In genomic region chr11:70702781-70703180, GRCm38 (mm10) we compare ENCODE assay signal across 8 mouse cellular contexts. TPM values are rescaled to one million over a fixed set of nuclear protein-coding genes. Genes with fewer than 3 reads are reported as not detected.
A peak's percentile ranks its signal among the peaks of the same experiment; 100 is the strongest.
DNase-seq lines count a peak whose midpoint lies in the region; ATAC-seq and TF ChIP-seq lines count a peak whose summit lies in the region.

No protein-coding gene starts in this region.

- TF ChIP-seq EP300 in heart, postnatal 0 days (IDR thresholded peaks at IDR 0.05; ENCODE audit: low read depth): 0 out of 2 replicates have a peak, but pooled peaks have one; percentile 19

- H3K4me3 ChIP-seq in bone marrow macrophage, adult 2 months (ENCODE audit: insufficient read depth, low read length): peak overlapping the region; percentile 86; the same call in 1 of the 2 replicates
- H3K4me3 ChIP-seq in heart, postnatal 0 days (ENCODE audit: low read depth, low read length): peak overlapping the region; percentile 92

- WGBS in heart, postnatal 0 days: 9% methylated on average over 6 of the region's 6 CpGs

- peak; percentile 64 for DNase-seq in adrenal gland, adult 2 months
- DNase-seq in adrenal gland, adult 18-20 months (ENCODE audit: low spot score in 2 of 2): no peak
- DNase-seq in heart, postnatal 0 days (ENCODE audit: low spot score): peak; percentile 60
- peak; percentile 67 for DNase-seq in lung, postnatal 10 days
- DNase-seq in spleen, adult 18-20 months: no peak
- no peak for DNase-seq in thymus, postnatal 25 days
- no peak for DNase-seq in cerebellum, postnatal 36 days

- no peaks in the 10 kb centered on the region for H3K27me3 ChIP-seq in heart, postnatal 0 days (ENCODE audit: control insufficient read depth, insufficient read depth, low read length)

- H3K4me2 ChIP-seq in heart, postnatal 0 days (ENCODE audit: low read depth, low read length): peak overlapping the region; percentile 87

- no peak overlapping the region for H3K27ac ChIP-seq in bone marrow macrophage, adult 2 months (ENCODE audit: insufficient read depth, low read depth, low read length)
- peak overlapping the region; percentile 97 for H3K27ac ChIP-seq in heart, postnatal 0 days (ENCODE audit: low read depth)

- H3K9ac ChIP-seq in heart, postnatal 0 days (replicated peaks; ENCODE audit: low read depth, low read length): peak overlapping the region; percentile 92

- H3K9me3 ChIP-seq in heart, postnatal 0 days (replicated peaks; ENCODE audit: control insufficient read depth, low read length): no peaks in the 10 kb centered on the region

- no peak for TF ChIP-seq POLR2A in bone marrow macrophage, adult 2 months (IDR thresholded peaks at IDR 0.05; ENCODE audit: borderline replicate concordance, low read depth, low read length)

- H3K36me3 ChIP-seq in heart, postnatal 0 days (replicated peaks; ENCODE audit: control insufficient read depth, insufficient read depth, low read length): peaks cover 45% of the 10 kb centered on the region

- peak; percentile 37 for ATAC-seq in heart, postnatal 0 days (ENCODE audit: insufficient read depth, low read depth)

- TF ChIP-seq CTCF in bone marrow macrophage, adult 2 months (IDR thresholded peaks at IDR 0.05; ENCODE audit: low read depth, low read length): no peak
- no peak for TF ChIP-seq CTCF in heart, postnatal 0 days (IDR thresholded peaks at IDR 0.05; ENCODE audit: low read depth)

- H3K4me1 ChIP-seq in bone marrow macrophage, adult 2 months (ENCODE audit: control insufficient read depth, insufficient read depth, low read length): peaks cover 15% of the 10 kb centered on the region
- H3K4me1 ChIP-seq in heart, postnatal 0 days (ENCODE audit: control insufficient read depth, insufficient read depth): peaks cover 19% of the 10 kb centered on the region; the same call in 1 of the 2 replicates

RNA-seq across cellular contexts. Expression of gene Kif1c, which starts 2.4 kb away (rescaled TPM):
- total RNA-seq in adrenal gland, adult 2 months (2021): 100 to 1,000 TPM; 184 to 214 TPM
- polyA plus RNA-seq in adrenal gland, adult 2 months (2012; rRNA removed): 71.5 and 79.5 TPM in 2 replicates
- total RNA-seq in adrenal gland, adult 18-20 months (2021): 100 to 1,000 TPM; 153 to 212 TPM
- polyA plus RNA-seq in bone marrow macrophage, adult 2 months (2012; ENCODE audit: insufficient read depth, insufficient read length, missing spikeins): 56.2 and 57.9 TPM in 2 replicates
- 92.9 and 110 TPM in 2 replicates for total RNA-seq in heart, postnatal 0 days (2014; rRNA removed; ENCODE audit: low replicate concordance)
- polyA plus RNA-seq in heart, postnatal 0 days (2015; fragmentation: Nextera tagmentation; extraction: Ambion mirVana): 6.3 and 6.4 TPM in 2 replicates

RNA-seq across cellular contexts. Expression of gene Inca1, which starts 2.8 kb away (rescaled TPM):
- total RNA-seq in adrenal gland, adult 2 months (2021): 10 to 100 TPM in 1 of 2 experiments, 1 to 10 TPM in 1; 8.2 to 15.7 TPM
- 12.9 and 15.8 TPM in 2 replicates for polyA plus RNA-seq in adrenal gland, adult 2 months (2012; rRNA removed)
- total RNA-seq in adrenal gland, adult 18-20 months (2021): 10 to 100 TPM in 1 of 2 experiments, 1 to 10 TPM in 1; 6.8 to 14.0 TPM
- 1.7 TPM in 1 of 2 replicates, not detected in the other for polyA plus RNA-seq in bone marrow macrophage, adult 2 months (2012; ENCODE audit: insufficient read depth, insufficient read length, missing spikeins)
- 0.23 and 1.9 TPM in 2 replicates for total RNA-seq in heart, postnatal 0 days (2014; rRNA removed; ENCODE audit: low replicate concordance)
- polyA plus RNA-seq in heart, postnatal 0 days (2015; fragmentation: Nextera tagmentation; extraction: Ambion mirVana): 3.9 and 4.0 TPM in 2 replicates

RNA-seq across cellular contexts. Expression of gene Camta2, which starts 14.9 kb away (rescaled TPM):
- 10 to 100 TPM; 36.8 to 51.7 TPM for total RNA-seq in adrenal gland, adult 2 months (2021)
- 44.8 and 58.4 TPM in 2 replicates for polyA plus RNA-seq in adrenal gland, adult 2 months (2012; rRNA removed)
- 10 to 100 TPM; 43.7 to 54.7 TPM for total RNA-seq in adrenal gland, adult 18-20 months (2021)
- 71.4 and 84.6 TPM in 2 replicates for polyA plus RNA-seq in bone marrow macrophage, adult 2 months (2012; ENCODE audit: insufficient read depth, insufficient read length, missing spikeins)
- total RNA-seq in heart, postnatal 0 days (2014; rRNA removed; ENCODE audit: low replicate concordance): 8.7 and 9.5 TPM in 2 replicates
- 10.5 and 10.7 TPM in 2 replicates for polyA plus RNA-seq in heart, postnatal 0 days (2015; fragmentation: Nextera tagmentation; extraction: Ambion mirVana)

RNA-seq across cellular contexts. Expression of gene Spag7, which starts 33.6 kb away (rescaled TPM):
- total RNA-seq in adrenal gland, adult 2 months (2021): 10 to 100 TPM; 83.5 to 85.9 TPM
- polyA plus RNA-seq in adrenal gland, adult 2 months (2012; rRNA removed): 12.3 and 16.0 TPM in 2 replicates
- 10 to 100 TPM; 70.4 to 91.3 TPM for total RNA-seq in adrenal gland, adult 18-20 months (2021)
- polyA plus RNA-seq in bone marrow macrophage, adult 2 months (2012; ENCODE audit: insufficient read depth, insufficient read length, missing spikeins): 86.8 and 101 TPM in 2 replicates
- 42.0 and 53.9 TPM in 2 replicates for total RNA-seq in heart, postnatal 0 days (2014; rRNA removed; ENCODE audit: low replicate concordance)
- polyA plus RNA-seq in heart, postnatal 0 days (2015; fragmentation: Nextera tagmentation; extraction: Ambion mirVana): 154 and 175 TPM in 2 replicates

RNA-seq across cellular contexts. Expression of gene Eno3, which starts 45.8 kb away (rescaled TPM):
- total RNA-seq in adrenal gland, adult 2 months (2021): 10 to 100 TPM; 18.3 to 67.6 TPM
- polyA plus RNA-seq in adrenal gland, adult 2 months (2012; rRNA removed): 8.0 and 16.9 TPM in 2 replicates
- 10 to 100 TPM; 29.0 to 44.2 TPM for total RNA-seq in adrenal gland, adult 18-20 months (2021)
- polyA plus RNA-seq in bone marrow macrophage, adult 2 months (2012; ENCODE audit: insufficient read depth, insufficient read length, missing spikeins): 4.7 and 7.4 TPM in 2 replicates
- total RNA-seq in heart, postnatal 0 days (2014; rRNA removed; ENCODE audit: low replicate concordance): 1,315 and 1,376 TPM in 2 replicates
- polyA plus RNA-seq in heart, postnatal 0 days (2015; fragmentation: Nextera tagmentation; extraction: Ambion mirVana): 1,204 and 1,224 TPM in 2 replicates

Comparison
In these comparisons a context has a peak if more than half of its experiments do, and no peak if none do; other contexts are left out.
1. DNase-seq: peak in adrenal gland, adult 2 months (single experiment), heart, postnatal 0 days (single experiment) and lung, postnatal 10 days (single experiment); none in adrenal gland, adult 18-20 months (0 of 2), spleen, adult 18-20 months (0 of 2), thymus, postnatal 25 days (single experiment) and cerebellum, postnatal 36 days (0 of 2).